Mouse (Mus musculus) heart, adult 2 months (tissue): ENCODE measurements around the gene Umps.

Source experiments
- CTCF ChIP-seq: fragments of 200-600 bp; IDR thresholded peaks from 2 replicates; pipeline ENCODE4 v1.8.1; 2022; ENCODE audit warnings: antibody characterized with exemption, mild to moderate bottlenecking, moderate library complexity
- POLR2A ChIP-seq: fragments of 200-500 bp; IDR thresholded peaks from 2 replicates; pipeline ENCODE4 v1.6.1; 2011; ENCODE audit warnings: mild to moderate bottlenecking, low read depth, low read length, control low read depth; ENCODE audit not compliant: insufficient read depth

- no peak for TF ChIP-seq POLR2A
- no peak for TF ChIP-seq CTCF
Observed at GRCm38 (mm10) chr16:33936885-33937284, 30.0 kb downstream of the Umps start.
